Mouse (Mus musculus): ENCODE measurements around the gene Rps2.
A peak's percentile ranks its signal among the peaks of the same experiment; 100 is the strongest.
"Not testable (repeated sequence)": the region's sequence is repeated elsewhere in the genome, so short reads cannot be mapped to it uniquely, and the experiment has no call there.

Rps2 gene

GRCm38 (mm10) chr17:24705821-24706220 lies 12.1 kb upstream of the Rps2 start:
- peak in 1 of 2 experiments; percentile 29 for DNase-seq (ENCODE audit: low spot score in 2 of 2)

- peak; percentile 97 for DNase-seq (ENCODE audit: low spot score in 2 of 2)
Measured at GRCm38 (mm10) chr17:24706982-24707800, 10.7 kb upstream of the Rps2 start, which contains the start of gene Tbl3. TSS of gene Tbl3 (minus strand) at chr17:24707660.

GRCm38 (mm10) chr17:24707801-24708425 lies 10.0 kb upstream of the Rps2 start:
- no peak for DNase-seq (ENCODE audit: low spot score in 2 of 2)

- DNase-seq (ENCODE audit: low spot score in 2 of 2) = no peak
Measured at GRCm38 (mm10) chr17:24708646-24709045, 9.3 kb upstream of the Rps2 start.

GRCm38 (mm10) chr17:24715556-24715955 lies 2.4 kb upstream of the Rps2 start:
- no peak for DNase-seq (ENCODE audit: low spot score in 2 of 2)

GRCm38 (mm10) chr17:24716166-24716682 lies 1.7 kb upstream of the Rps2 start:
- peak in 1 of 2 experiments; percentile 35 for DNase-seq (ENCODE audit: low spot score in 2 of 2)

- DNase-seq (ENCODE audit: low spot score in 2 of 2) = not testable (repeated sequence)
Measured at GRCm38 (mm10) chr17:24718938-24719337, 1.0 kb downstream of the Rps2 start.

GRCm38 (mm10) chr17:24719494-24720222 lies 1.7 kb downstream of the Rps2 start:
- peak; percentile 100 for DNase-seq (ENCODE audit: low spot score in 2 of 2)

GRCm38 (mm10) chr17:24720616-24721015 lies 2.7 kb downstream of the Rps2 start:
- not testable (repeated sequence) for DNase-seq (ENCODE audit: low spot score in 2 of 2)

GRCm38 (mm10) chr17:24721383-24721955 lies 3.6 kb downstream of the Rps2 start:
- not testable (repeated sequence) for DNase-seq (ENCODE audit: low spot score in 2 of 2)

- DNase-seq (ENCODE audit: low spot score in 2 of 2) = no peak
Measured at GRCm38 (mm10) chr17:24722220-24722924, 4.5 kb downstream of the Rps2 start.

- no peak for DNase-seq (ENCODE audit: low spot score in 2 of 2)
Measured at GRCm38 (mm10) chr17:24723122-24723880, 5.4 kb downstream of the Rps2 start.

GRCm38 (mm10) chr17:24723881-24724180 lies 5.9 kb downstream of the Rps2 start:
- no peak for DNase-seq (ENCODE audit: low spot score in 2 of 2)

GRCm38 (mm10) chr17:24724184-24724583 lies 6.3 kb downstream of the Rps2 start, which contains the start of gene Ndufb10:
TSS of gene Ndufb10 (minus strand) at chr17:24724478.
- DNase-seq (ENCODE audit: low spot score in 2 of 2) = peak; percentile 96 to 98

- no peak for DNase-seq (ENCODE audit: low spot score in 2 of 2)
Measured at GRCm38 (mm10) chr17:24725637-24726390, 7.9 kb downstream of the Rps2 start.

GRCm38 (mm10) chr17:24727618-24728017 lies 9.7 kb downstream of the Rps2 start, which contains the start of gene Rpl3l:
TSS of gene Rpl3l (plus strand) at chr17:24727820.
- no peak for DNase-seq (ENCODE audit: low spot score in 2 of 2)

- DNase-seq (ENCODE audit: low spot score in 2 of 2) = no peak
Measured at GRCm38 (mm10) chr17:24728184-24728583, 10.3 kb downstream of the Rps2 start.

GRCm38 (mm10) chr17:24729067-24729466 lies 11.2 kb downstream of the Rps2 start:
- no peak for DNase-seq (ENCODE audit: low spot score in 2 of 2)

- no peak for DNase-seq (ENCODE audit: low spot score in 2 of 2)
Measured at GRCm38 (mm10) chr17:24730787-24731186, 12.9 kb downstream of the Rps2 start.

Measured in right cerebral cortex, postnatal 10 days (tissue).